Mouse (Mus musculus) megakaryocyte, embryonic 14.5 days (primary cell): ENCODE results near the gene Olfr1249.
"Not testable (repeated sequence)": the region's sequence is repeated elsewhere in the genome, so short reads cannot be mapped to it uniquely, and the experiment has no call there.

Source experiments
- FLI1 ChIP-seq: IDR thresholded peaks from 2 replicates; pipeline ENCODE4 v1.6.1; 2012; ENCODE audit warnings: low read length, inconsistent platforms, mixed read lengths
- GATA1 ChIP-seq: IDR thresholded peaks from 3 replicates; pipeline ENCODE4 v1.6.1; 2012; ENCODE audit warnings: mixed read lengths, low read length, inconsistent platforms, borderline replicate concordance

DNA sequence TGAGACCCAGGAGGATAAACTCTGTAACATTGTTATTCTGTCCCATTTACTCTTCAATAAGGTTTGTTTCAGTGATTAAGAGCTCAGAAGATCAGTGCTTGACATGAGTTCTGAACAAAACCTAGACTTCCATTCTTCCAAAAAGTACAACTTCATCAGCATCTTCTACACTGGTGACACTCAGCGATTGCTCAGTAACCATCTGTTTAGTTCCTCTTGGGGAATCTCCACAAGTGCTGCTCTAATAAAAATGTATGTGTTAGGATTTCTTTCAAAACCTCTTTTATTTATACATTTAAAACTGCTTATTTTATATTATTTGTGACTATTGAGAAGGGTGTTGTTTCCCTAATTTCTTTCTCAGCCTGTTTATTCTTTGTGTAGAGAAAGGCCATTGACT is 16.6 kb downstream of the Olfr1249 start, which contains the start of gene Olfr1248:
- not testable (repeated sequence) for TF ChIP-seq GATA1, FLI1
